Mouse (Mus musculus) frontal cortex, postnatal 25 days (tissue): ENCODE measurements around the gene Ankrd54.
"Not testable (repeated sequence)": the region's sequence is repeated elsewhere in the genome, so short reads cannot be mapped to it uniquely, and the experiment has no call there.

Source experiments
- DNase-seq, 2 experiments: peaks; one replicate each; pipeline ENCODE4 v3.0.0; 2022; ENCODE audit warnings: low spot score in 2 of 2

Ankrd54 gene

GRCm38 (mm10) chr15:79018191-79018590 lies 44.5 kb downstream of the Ankrd54 start:
- DNase-seq: no peak

DNA sequence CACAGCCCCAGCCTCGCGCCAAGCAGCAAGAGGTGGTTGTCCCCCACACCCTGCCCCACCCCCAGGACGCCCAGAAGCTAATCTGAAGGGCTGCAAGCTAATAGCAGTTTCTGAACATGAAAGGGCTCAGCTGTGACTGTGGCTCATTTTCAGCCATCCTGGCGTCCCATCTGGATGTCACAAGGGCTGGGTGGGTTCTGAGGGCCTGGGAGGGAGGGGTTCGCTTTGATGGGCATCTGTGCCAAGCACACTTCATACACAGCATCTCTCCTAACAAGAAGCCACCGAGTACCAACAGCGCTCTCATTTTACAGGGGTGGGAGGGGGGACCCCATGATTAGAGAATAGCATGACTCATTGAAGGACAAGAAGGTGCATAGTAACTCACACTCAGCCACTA lies 49.3 kb downstream of the Ankrd54 start:
- DNase-seq: no peak

- no peak for DNase-seq
Measured at GRCm38 (mm10) chr15:79011550-79011949, 51.1 kb downstream of the Ankrd54 start.

DNA sequence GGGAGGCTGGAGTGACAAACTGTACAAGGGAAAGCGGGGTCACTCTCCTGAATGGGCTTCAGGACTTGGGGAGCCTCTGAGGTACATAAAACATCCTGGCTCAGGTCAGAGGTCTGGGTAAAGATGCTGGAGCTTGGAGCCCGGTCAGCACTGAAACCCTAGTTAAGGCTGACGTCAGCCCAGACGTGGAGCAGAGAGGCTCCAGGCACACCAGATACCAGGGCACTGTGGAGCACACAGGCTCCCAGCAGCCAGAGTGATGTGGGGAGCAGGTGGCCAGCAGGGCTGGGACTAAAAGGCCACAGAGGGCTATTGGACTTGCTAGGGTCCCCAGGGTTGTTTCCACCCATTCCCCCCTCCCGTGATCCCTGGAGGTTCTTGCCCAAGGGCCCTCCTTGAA lies 53.0 kb downstream of the Ankrd54 start:
- DNase-seq: no peak

GRCm38 (mm10) chr15:79007836-79008235 lies 54.9 kb downstream of the Ankrd54 start:
- DNase-seq: not testable (repeated sequence)

DNA sequence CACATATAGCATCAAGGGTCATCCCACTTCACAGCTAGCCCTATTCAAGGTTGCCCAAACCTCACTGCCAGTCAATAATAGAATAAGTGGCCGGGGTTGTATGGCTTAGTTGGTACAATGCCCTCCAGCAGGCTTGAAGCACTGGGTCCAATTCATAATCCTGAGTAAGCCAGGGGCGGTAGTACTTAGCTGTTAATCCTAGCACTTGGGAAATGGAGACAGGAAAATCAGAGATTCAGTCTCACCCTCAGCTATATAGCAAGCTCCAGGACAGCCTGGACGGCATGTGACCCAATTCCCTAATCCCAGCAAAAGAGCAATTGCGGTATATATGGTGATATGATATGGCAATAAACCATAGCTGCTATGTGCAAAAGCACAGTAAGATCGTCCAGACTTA lies 55.6 kb downstream of the Ankrd54 start:
- DNase-seq: no peak

- no peak for DNase-seq
Measured at GRCm38 (mm10) chr15:79006638-79007037, 56.1 kb downstream of the Ankrd54 start.

DNA sequence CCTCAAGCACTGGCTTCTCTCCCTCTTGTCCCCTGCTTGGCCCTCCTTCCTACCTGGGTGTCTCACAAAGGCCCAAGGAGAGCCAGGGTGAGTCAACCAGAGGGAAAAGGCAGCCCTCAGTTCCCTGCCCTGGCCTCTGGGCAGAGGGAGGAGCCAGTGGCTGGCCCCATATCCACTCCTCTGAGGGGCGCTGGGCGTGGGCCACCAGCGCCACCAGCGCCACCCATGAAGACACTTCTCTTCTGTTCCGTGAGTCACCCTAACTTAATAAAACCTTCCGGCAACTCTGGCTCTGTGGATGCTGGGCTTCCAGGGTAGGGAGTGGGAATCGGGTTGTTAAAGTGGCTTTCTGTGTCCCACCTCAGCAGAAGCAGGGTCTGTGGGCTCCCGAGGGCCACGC lies 57.1 kb downstream of the Ankrd54 start:
- DNase-seq: no peak
